Mouse (Mus musculus) natural killer cell, adult 2 months (primary cell): Measurements from ENCODE around the gene Wnt6.

ENCODE experiments used
- DNase-seq, 2 experiments: peaks; one replicate each; pipeline ENCODE4 v3.0.0; 2022; ENCODE audit warnings: low spot score in 2 of 2

Wnt6 gene

GRCm38 (mm10) chr1:74771845-74771930 lies at the start of gene Wnt6:
Gene Wnt6, plus strand, starts transcription at chr1:74771892.
- DNase-seq = no peak

DNA sequence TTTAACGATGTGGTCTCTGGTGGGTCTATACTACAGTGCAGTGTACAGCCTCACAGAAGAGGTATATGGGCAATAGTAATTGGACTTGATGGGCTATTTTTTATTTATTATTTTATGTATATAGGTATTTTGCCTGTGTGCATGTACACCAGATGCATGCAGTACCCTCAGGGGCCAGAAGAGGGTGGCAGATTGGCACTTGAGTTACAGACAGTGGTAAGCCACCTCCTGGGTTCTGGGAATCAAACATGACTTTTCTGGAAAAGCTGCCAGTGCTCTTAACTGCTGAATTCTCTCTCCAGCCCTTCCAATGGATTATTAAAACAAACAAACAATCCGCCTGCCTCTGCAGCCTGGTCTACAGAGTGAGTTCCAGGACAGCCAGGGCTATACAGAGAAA lies 47.9 kb upstream of the Wnt6 start:
- DNase-seq = peak in 1 of 2 experiments; percentile 3

DNA sequence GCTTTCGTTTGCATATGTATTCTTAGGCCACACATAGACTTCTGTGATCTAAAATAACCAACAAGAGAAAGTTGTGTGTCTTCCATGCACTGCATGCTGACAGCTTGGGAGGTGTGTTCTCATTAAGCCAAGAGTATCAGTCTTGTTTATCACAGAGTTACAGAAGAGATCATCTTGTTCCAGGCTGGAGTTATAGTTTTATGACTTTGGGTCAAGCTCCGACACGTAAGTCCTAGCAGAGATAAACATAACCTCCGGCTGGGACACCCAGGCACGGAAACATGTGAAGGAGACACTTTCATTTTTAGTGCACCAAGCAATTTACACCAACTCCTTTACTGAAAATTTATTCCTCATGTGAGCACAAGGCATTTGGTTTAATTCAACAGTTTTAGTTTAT lies 45.6 kb upstream of the Wnt6 start:
- no peak for DNase-seq

DNA sequence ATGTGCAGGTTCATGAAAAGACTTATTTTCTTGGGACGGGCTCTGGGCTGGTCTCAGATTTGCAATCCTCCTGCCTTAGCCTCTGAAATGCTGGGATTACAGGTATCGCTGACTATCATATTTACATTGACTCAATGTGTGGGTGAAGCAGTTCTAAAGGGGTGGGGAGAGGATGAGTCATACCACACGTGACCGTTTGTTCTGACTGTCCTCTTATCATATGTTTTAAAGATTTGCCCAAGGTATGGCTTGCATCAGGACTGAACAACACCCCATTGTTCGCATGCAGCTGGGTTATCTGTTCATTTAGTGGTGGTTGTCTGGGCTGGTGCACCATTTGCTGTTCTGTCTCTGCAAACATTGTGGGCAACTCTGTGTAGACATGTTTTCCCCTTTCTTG lies 45.0 kb upstream of the Wnt6 start:
- DNase-seq = no peak

DNA sequence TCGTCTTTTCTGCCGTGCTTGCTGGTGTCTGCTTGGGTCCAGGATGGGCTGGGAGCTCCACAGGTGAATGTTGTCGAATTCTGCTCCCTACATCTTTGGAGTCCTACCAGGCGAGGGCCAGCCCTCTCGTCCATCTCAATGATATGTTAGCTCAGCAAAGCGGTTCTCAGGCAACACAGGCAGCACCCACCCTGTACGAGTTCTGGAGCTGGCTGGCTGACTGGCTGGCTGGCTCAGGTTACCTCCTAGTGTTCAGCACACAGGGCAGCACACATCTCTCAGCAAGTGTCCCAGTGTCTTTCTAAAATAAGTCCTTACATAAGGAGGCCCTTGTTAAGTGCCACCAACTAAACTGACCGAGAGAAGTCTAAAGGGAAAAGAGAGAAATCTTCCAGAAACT lies 43.2 kb upstream of the Wnt6 start:
- DNase-seq = no peak

- no peak for DNase-seq
Observed at GRCm38 (mm10) chr1:74736977-74737376, 34.7 kb upstream of the Wnt6 start.

DNA sequence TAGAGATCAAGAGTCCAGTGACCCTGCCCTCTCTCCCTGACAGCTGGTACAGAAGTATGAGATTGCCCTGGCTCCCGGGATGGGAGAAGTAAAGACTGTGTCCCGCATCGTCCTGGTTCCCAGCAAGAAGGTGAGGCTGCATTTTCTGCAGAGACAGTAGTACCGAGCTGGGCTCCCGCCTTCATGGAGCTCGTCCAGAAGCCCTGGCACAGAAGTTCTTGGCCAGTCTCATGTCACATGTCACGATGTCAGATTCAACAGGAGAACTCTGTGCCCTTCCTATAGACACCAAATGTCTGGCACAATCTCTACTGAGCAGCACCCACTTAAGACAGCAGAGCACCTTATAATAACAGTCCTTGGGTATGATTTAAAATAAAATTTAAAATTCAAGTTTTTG lies 34.2 kb upstream of the Wnt6 start:
- DNase-seq = no peak

DNA sequence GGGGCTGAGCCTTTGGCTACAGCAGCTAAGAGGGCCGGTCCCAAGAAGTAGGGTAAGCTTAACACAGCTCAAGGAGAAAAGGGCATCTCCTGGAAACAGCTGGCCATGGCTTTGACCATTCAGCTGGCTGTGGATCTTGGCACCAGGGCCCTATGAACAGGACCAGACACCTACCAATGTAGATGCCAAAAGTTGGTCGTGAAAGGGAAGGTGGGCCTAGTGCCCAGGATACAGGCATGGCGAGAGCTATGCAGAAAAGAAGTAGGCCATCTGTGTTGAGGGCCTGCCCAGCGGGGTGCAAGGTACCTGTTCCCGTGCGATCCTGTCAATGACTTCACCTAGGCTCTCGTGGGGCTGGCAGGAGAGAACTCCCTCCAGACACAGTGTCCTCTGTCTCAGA lies 30.8 kb upstream of the Wnt6 start:
- no peak for DNase-seq

- no peak for DNase-seq
Observed at GRCm38 (mm10) chr1:74747335-74747734, 24.4 kb upstream of the Wnt6 start.

- DNase-seq = peak in 1 of 2 experiments; percentile 41
Observed at GRCm38 (mm10) chr1:74748643-74749271, 22.9 kb upstream of the Wnt6 start, which contains the start of gene Prkag3. Gene Prkag3, minus strand, starts transcription at chr1:74749221.

GRCm38 (mm10) chr1:74749301-74749700 lies 22.4 kb upstream of the Wnt6 start:
- no peak for DNase-seq

DNA sequence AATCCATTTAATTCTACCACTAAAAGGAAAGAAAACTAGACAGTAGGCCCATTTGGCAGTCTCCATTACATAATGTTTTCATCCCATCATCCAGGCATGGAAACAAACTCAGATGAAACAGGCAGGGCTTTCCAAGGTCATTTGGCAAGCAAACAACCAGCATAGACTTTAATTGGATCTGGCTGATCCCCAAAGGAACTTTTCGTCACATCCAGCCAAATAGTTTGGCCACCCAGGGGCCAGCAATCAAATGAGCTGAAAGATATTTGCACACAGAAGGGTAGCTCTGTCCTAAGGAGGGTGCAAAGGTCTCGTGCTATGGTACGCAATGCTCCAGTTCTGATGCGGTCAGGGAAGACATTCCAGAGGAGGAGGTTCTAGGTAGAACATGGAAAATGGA lies 21.0 kb upstream of the Wnt6 start:
- DNase-seq = no peak

- DNase-seq = no peak
Observed at GRCm38 (mm10) chr1:74752150-74752549, 19.5 kb upstream of the Wnt6 start.

GRCm38 (mm10) chr1:74752833-74753232 lies 18.9 kb upstream of the Wnt6 start:
- no peak for DNase-seq

GRCm38 (mm10) chr1:74753266-74753974 lies 18.3 kb upstream of the Wnt6 start:
- no peak for DNase-seq

- no peak for DNase-seq
Observed at GRCm38 (mm10) chr1:74754175-74754785, 17.4 kb upstream of the Wnt6 start.

- DNase-seq = no peak
Observed at GRCm38 (mm10) chr1:74759773-74760172, 11.9 kb upstream of the Wnt6 start.

- peak in 1 of 2 experiments; percentile 71 for DNase-seq
Observed at GRCm38 (mm10) chr1:74763081-74763480, 8.6 kb upstream of the Wnt6 start.

- no peak for DNase-seq
Observed at GRCm38 (mm10) chr1:74770727-74771466, 795 bp upstream of the Wnt6 start.

- DNase-seq = no peak
Observed at GRCm38 (mm10) chr1:74771467-74771844, 236 bp upstream of the Wnt6 start.

- no peak for DNase-seq
Observed at GRCm38 (mm10) chr1:74771931-74772620, 384 bp downstream of the Wnt6 start.

DNA sequence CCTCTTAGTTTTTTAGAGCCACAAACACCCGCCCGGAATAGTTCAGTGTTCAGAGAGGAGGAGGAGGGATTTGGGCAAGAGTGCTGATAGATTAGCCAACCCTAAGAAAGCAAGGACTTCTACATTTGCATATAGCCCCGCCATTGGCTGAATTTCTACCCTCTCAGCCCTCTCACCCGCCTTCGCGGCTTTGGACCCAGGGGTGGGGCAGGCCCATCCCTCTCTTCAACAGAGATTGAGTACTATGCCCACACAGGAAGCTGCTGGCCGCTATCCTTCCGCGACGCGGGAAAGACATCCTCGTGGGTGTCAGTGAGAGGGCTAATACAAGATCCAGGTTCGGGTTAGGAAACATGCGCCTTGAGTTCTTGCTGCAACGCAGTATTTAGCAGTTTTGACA lies 1.4 kb downstream of the Wnt6 start:
- peak; percentile 25 to 55 for DNase-seq
